ENCODE assay signal across 14 mouse cellular contexts in the genomic region with DNA sequence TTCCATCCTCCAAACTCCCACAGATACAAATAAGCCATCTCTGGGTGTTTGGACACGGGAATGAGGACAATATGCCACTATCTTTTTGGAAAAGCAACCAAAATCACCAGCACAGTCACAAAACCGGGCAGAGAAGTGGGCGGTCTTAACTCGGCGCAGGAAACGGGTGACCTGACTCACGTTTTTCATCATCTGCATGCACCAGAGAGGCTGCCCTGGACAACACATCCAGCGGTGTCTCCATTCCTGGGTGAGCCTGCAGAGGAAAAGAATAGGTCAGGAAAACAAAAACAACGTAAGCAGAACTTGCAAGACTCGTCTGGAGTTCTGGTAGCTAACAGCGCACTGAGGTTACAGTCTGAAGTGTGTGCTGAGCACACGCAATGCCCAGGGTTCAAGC.
"Had no signal": no experiment of that assay in that cellular context is flagged by ENCODE, and none has a peak within 500 bp of the region (broad histone marks: within the 10 kb centered on the region; RNA-seq: fewer than 3 reads in every experiment).

No protein-coding gene starts in this region.

- H3K27me3 ChIP-seq: neural tube, embryonic 13.5 days had no signal

- H3K4me3 ChIP-seq: lung, embryonic 15.5 days; neural tube, embryonic 13.5 days had no signal

- H3K4me2 ChIP-seq: liver, embryonic 11.5 days; lung, embryonic 15.5 days; midbrain, embryonic 11.5 days; neural tube, embryonic 13.5 days had no signal

- H3K27ac ChIP-seq: kidney, postnatal 0 days; liver, embryonic 14.5 days; lung, embryonic 15.5 days had no signal

- H3K36me3 ChIP-seq: lung, embryonic 15.5 days; neural tube, embryonic 13.5 days had no signal

- ATAC-seq: intestine, postnatal 0 days; liver, postnatal 0 days had no signal

- H3K9me3 ChIP-seq: lung, embryonic 15.5 days; neural tube, embryonic 13.5 days had no signal

- DNase-seq: kidney, adult 2 months; kidney, postnatal 25 days; liver, postnatal 0 days; lung, postnatal 14 days; lung, postnatal 4 days; midbrain, embryonic 14.5 days; thymus, postnatal 36 days had no signal

- H3K9ac ChIP-seq: liver, embryonic 14.5 days; liver, postnatal 0 days; lung, embryonic 15.5 days; neural tube, embryonic 13.5 days had no signal
